Mouse (Mus musculus): ENCODE measurements at regions not wholly inside any gene's neighbourhood (a gene's known extent, or its start where the extent isn't known, plus 50 kb on each side); places are given as distances from the start of the nearest gene placed in this dataset.
A peak's percentile ranks its signal among the peaks of the same experiment; 100 is the strongest.

DNA sequence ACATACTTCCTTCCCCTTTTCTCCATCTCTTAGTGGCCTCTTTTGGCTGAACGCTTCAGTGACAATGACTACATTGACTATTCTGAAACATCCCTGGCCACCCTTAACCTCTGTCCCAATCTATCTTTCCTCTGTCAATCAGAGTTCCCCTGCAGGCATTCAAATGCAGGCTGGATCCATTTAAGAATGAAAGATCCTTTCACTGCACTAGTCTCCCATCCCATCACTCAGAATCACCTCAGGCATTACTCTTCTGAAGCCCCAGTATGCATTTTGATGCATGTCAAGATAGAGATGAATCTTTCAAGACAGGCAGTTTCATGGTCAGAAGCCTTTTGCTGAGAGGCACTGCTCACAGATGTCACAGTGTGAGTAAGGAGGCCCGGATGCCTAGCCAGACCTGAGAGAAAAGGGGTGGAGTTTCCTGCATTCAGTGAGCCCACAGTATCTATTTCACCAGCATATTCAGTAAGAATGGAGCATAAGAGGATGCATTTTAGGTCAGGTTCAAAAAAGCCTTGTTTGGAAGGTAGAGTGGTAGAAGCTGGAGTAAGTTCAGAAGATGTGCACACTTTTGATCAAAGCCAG is 523.0 kb upstream of the Nrsn1 start:
- no peaks in the 10 kb centered on the region for H3K36me3 ChIP-seq (replicated peaks; ENCODE audit: control insufficient read depth, insufficient read depth)
- no peak overlapping the region for H3K4me3 ChIP-seq (replicated peaks; ENCODE audit: low read length)
- no peak overlapping the region for H3K4me2 ChIP-seq (replicated peaks)
- no peaks in the 10 kb centered on the region for H3K4me1 ChIP-seq (replicated peaks; ENCODE audit: control insufficient read depth, insufficient read depth, low read length)
- no peak overlapping the region for H3K9ac ChIP-seq
- H3K27me3 ChIP-seq (ENCODE audit: control insufficient read depth, insufficient read depth, low read length), result no peaks in the 10 kb centered on the region
- no peak for ATAC-seq (ENCODE audit: low FRiP score)
- DNase-seq (ENCODE audit: low spot score), result no peak
- H3K9me3 ChIP-seq (ENCODE audit: control insufficient read depth, low read length), result no peaks in the 10 kb centered on the region
- H3K27ac ChIP-seq, result no peak overlapping the region
- WGBS, result 18% methylated on average over 2 of the region's 2 CpGs

DNA sequence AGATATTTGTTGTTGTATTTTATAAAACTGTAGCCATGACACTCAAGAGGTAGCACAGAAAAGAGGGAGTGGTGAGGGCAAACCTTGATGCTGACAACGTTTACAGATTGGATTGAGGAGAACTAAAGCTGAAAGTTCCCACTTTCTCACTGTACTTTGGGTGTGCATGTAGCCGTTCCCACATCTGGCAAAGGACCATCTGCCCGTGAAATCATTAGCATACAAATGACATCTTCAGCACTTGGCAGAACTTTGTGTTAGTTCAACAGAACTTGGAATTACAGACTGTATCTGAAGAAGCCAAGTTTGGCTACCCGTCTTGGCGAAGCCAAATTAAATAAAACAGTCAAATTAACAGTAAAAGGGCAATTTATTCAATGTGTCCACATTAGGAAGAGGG is 510.9 kb upstream of the Nrsn1 start:
- Histone ChIP-seq H3K4me3 (replicated peaks; ENCODE audit: low read length) (no peak overlapping the region), H3K9ac (no peak overlapping the region), H3K4me2 (replicated peaks) (no peak overlapping the region), H3K27me3 (ENCODE audit: control insufficient read depth, insufficient read depth, low read length) (no peaks in the 10 kb centered on the region), H3K36me3 (replicated peaks; ENCODE audit: control insufficient read depth, insufficient read depth) (no peaks in the 10 kb centered on the region), H3K4me1 (replicated peaks; ENCODE audit: control insufficient read depth, insufficient read depth, low read length) (no peaks in the 10 kb centered on the region), H3K9me3 (ENCODE audit: control insufficient read depth, low read length) (no peaks in the 10 kb centered on the region), H3K27ac (no peak overlapping the region)
- WGBS, result 72% methylated on average over 5 of the region's 5 CpGs
- no peak for DNase-seq (ENCODE audit: low spot score)
- ATAC-seq (ENCODE audit: low FRiP score), result no peak

- Histone ChIP-seq H3K9ac (no peak overlapping the region), H3K27me3 (ENCODE audit: control insufficient read depth, insufficient read depth, low read length) (no peaks in the 10 kb centered on the region), H3K27ac (no peak overlapping the region), H3K4me2 (replicated peaks) (no peak overlapping the region), H3K36me3 (replicated peaks; ENCODE audit: control insufficient read depth, insufficient read depth) (no peaks in the 10 kb centered on the region), H3K4me1 (replicated peaks; ENCODE audit: control insufficient read depth, insufficient read depth, low read length) (peaks cover 5% of the 10 kb centered on the region), H3K9me3 (ENCODE audit: control insufficient read depth, low read length) (no peaks in the 10 kb centered on the region), H3K4me3 (replicated peaks; ENCODE audit: low read length) (no peak overlapping the region)
- 82% methylated on average over 3 of the region's 3 CpGs for WGBS
- DNase-seq (ENCODE audit: low spot score), result no peak
- no peak for ATAC-seq (ENCODE audit: low FRiP score)
Measured at GRCm38 (mm10) chr13:25777706-25778105, 507.4 kb upstream of the Nrsn1 start.

GRCm38 (mm10) chr13:25774586-25775182 is 504.4 kb upstream of the Nrsn1 start:
- no peak for DNase-seq (ENCODE audit: low spot score)
- H3K27ac ChIP-seq, result peak overlapping the region; percentile 47

DNA sequence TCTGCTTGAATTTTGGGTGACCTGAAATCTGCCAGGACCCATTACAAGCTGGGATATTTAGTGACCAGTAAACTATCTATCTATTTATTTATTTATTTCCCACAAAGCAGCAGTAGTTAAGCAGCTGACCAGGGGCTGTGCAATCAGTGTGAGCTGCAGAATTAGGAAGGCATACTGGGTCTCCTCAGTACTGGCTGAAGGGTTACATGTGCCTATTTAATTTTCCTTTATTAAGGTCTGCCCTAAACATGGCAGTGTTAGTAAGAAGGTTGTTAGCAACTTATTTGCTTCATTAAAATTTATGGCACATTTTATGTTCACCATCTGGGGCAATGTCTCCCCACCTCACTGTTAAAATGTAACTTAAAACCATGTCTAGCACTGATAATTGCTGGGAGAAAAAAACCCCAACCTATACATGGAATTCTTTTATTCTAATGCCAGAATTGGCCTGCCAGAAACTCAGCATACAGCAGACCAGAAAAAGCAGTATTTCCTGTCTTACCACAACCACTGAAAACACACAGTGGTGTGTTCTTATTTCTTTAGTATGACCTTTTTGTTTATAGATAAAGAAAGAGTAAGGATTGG is 484.3 kb upstream of the Nrsn1 start:
- no peaks in the 10 kb centered on the region for H3K9me3 ChIP-seq (ENCODE audit: control insufficient read depth, low read length)
- no peaks in the 10 kb centered on the region for H3K36me3 ChIP-seq (replicated peaks; ENCODE audit: control insufficient read depth, insufficient read depth)
- no peak overlapping the region for H3K4me2 ChIP-seq (replicated peaks)
- no peak overlapping the region for H3K27ac ChIP-seq
- no peaks in the 10 kb centered on the region for H3K27me3 ChIP-seq (ENCODE audit: control insufficient read depth, insufficient read depth, low read length)
- ATAC-seq (ENCODE audit: low FRiP score) (no peak), DNase-seq (ENCODE audit: low spot score) (no peak)
- no peak overlapping the region for H3K9ac ChIP-seq
- H3K4me1 ChIP-seq (replicated peaks; ENCODE audit: control insufficient read depth, insufficient read depth, low read length), result peaks cover 11% of the 10 kb centered on the region; the same call in 1 of the 2 replicates
- no peak overlapping the region for H3K4me3 ChIP-seq (replicated peaks; ENCODE audit: low read length)

More at GRCm38 (mm10) chr13:25774586-25775182, 504.4 kb upstream of the Nrsn1 start:
- no peaks in the 10 kb centered on the region for H3K9me3 ChIP-seq (ENCODE audit: control insufficient read depth, low read length)
- peak; percentile 37; the same call in 1 of the 2 replicates for ATAC-seq (ENCODE audit: low FRiP score)
- no peak overlapping the region for H3K9ac ChIP-seq
- no peaks in the 10 kb centered on the region for H3K27me3 ChIP-seq (ENCODE audit: control insufficient read depth, insufficient read depth, low read length)
- H3K36me3 ChIP-seq (replicated peaks; ENCODE audit: control insufficient read depth, insufficient read depth), result no peaks in the 10 kb centered on the region
- WGBS, result 44% methylated on average over 2 of the region's 2 CpGs
- H3K4me3 ChIP-seq (replicated peaks; ENCODE audit: low read length), result no peak overlapping the region
- peaks cover 5% of the 10 kb centered on the region for H3K4me1 ChIP-seq (replicated peaks; ENCODE audit: control insufficient read depth, insufficient read depth, low read length)
- H3K4me2 ChIP-seq (replicated peaks), result no peak overlapping the region

DNA sequence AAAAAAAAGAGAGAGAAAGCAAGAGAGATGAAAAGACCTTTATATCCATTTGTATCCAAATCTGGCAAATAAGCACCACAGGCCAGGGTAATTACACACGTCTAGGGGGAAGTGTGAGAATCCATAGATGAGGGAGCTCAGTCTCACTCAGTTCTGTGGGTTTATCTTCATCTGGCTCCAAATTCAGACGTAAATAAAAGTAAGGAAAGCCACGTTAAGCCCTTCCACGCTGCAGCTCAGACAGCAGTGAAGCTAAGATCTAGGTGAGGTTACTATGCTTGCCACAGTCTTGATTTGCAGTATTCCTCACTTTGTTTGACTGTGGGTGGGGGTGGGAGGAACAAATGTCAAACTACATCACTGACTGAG is 481.1 kb upstream of the Nrsn1 start:
- Histone ChIP-seq H3K4me3 (replicated peaks; ENCODE audit: low read length) (no peak overlapping the region), H3K36me3 (replicated peaks; ENCODE audit: control insufficient read depth, insufficient read depth) (no peaks in the 10 kb centered on the region), H3K4me1 (replicated peaks; ENCODE audit: control insufficient read depth, insufficient read depth, low read length) (peaks cover 11% of the 10 kb centered on the region; the same call in 1 of the 2 replicates), H3K9me3 (ENCODE audit: control insufficient read depth, low read length) (no peaks in the 10 kb centered on the region), H3K4me2 (replicated peaks) (no peak overlapping the region), H3K9ac (no peak overlapping the region), H3K27ac (peak overlapping the region; percentile 63), H3K27me3 (ENCODE audit: control insufficient read depth, insufficient read depth, low read length) (no peaks in the 10 kb centered on the region)
- DNase-seq (ENCODE audit: low spot score) (no peak), ATAC-seq (ENCODE audit: low FRiP score) (peak; percentile 41; the same call in 1 of the 2 replicates)
- 34% methylated on average over 4 of the region's 4 CpGs for WGBS

GRCm38 (mm10) chr13:25750460-25751408 is 480.4 kb upstream of the Nrsn1 start:
- 8% methylated on average over 8 of the region's 8 CpGs for WGBS
- Histone ChIP-seq H3K27me3 (ENCODE audit: control insufficient read depth, insufficient read depth, low read length) (no peaks in the 10 kb centered on the region), H3K27ac (peak overlapping the region; percentile 63), H3K4me2 (replicated peaks) (no peak overlapping the region), H3K4me3 (replicated peaks; ENCODE audit: low read length) (no peak overlapping the region), H3K4me1 (replicated peaks; ENCODE audit: control insufficient read depth, insufficient read depth, low read length) (peaks cover 11% of the 10 kb centered on the region; the same call in 1 of the 2 replicates), H3K9ac (no peak overlapping the region), H3K36me3 (replicated peaks; ENCODE audit: control insufficient read depth, insufficient read depth) (no peaks in the 10 kb centered on the region), H3K9me3 (ENCODE audit: control insufficient read depth, low read length) (no peaks in the 10 kb centered on the region)
- ATAC-seq (ENCODE audit: low FRiP score), result peak; percentile 91
- DNase-seq (ENCODE audit: low spot score), result peak; percentile 46

DNA sequence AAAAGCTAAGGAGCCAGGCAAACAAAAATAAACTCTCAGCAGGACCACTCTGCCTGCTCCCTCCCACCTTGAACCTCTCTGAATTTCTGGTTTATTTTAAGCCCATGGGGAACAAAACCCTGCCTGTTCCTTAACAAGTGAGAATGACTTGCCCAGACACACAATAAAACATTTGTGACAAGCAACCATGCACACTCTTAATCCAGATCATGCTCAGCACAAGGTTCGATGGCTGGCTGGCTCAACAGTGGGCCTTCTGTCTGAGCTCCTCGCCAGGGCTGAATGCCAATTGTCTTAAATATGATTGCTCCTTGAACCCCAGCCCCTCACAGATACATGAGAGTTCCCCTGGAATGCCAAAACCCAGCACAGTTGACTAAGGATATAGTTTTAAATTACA is 468.3 kb upstream of the Nrsn1 start:
- WGBS, result 25% methylated on average over 2 of the region's 2 CpGs
- no peak; the same call in 1 of the 2 replicates for ATAC-seq (ENCODE audit: low FRiP score)

More for the DNA sequence above, 468.3 kb upstream of the Nrsn1 start:
- no peak overlapping the region for H3K4me2 ChIP-seq (replicated peaks)
- H3K9me3 ChIP-seq (ENCODE audit: control insufficient read depth, low read length), result no peaks in the 10 kb centered on the region
- no peak for DNase-seq (ENCODE audit: low spot score)
- H3K36me3 ChIP-seq (replicated peaks; ENCODE audit: control insufficient read depth, insufficient read depth), result no peaks in the 10 kb centered on the region
- no peaks in the 10 kb centered on the region for H3K4me1 ChIP-seq (replicated peaks; ENCODE audit: control insufficient read depth, insufficient read depth, low read length)
- H3K9ac ChIP-seq, result no peak overlapping the region
- H3K27ac ChIP-seq, result no peak overlapping the region
- no peak overlapping the region for H3K4me3 ChIP-seq (replicated peaks; ENCODE audit: low read length)
- no peaks in the 10 kb centered on the region for H3K27me3 ChIP-seq (ENCODE audit: control insufficient read depth, insufficient read depth, low read length)

All from hindbrain, embryonic 14.5 days (tissue).